Mouse (Mus musculus): ENCODE measurements around the gene Mgat5. TPM values are rescaled to one million over a fixed set of nuclear protein-coding genes. Genes with fewer than 3 reads are reported as not detected.

Mgat5 gene
- polyA plus RNA-seq, 1 experiment = not detected

DNA sequence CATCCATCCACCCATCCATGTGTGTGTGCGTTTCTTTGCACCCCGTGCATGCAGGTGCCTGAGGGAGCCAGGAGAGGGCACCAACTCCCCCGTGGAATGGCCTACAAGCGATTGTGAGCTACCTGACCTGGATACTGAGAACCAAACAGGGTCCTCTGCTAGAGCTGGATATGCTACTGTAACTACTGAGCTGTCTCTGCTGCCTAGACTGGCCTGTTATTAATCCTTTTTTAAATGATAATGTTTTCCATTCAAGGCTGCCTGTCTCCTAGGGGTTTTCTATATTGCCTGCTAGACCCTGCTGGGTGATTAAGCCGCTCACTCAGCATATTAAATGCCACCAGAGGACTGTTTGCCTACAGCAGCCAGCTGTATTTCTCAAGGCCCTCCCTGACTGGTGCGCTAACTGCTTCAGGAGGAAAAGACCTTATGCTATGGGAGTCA lies 34.1 kb downstream of the Mgat5 start:
- no peak for TF ChIP-seq GATA1 (IDR thresholded peaks at IDR 0.05; ENCODE audit: low read length)

DNA sequence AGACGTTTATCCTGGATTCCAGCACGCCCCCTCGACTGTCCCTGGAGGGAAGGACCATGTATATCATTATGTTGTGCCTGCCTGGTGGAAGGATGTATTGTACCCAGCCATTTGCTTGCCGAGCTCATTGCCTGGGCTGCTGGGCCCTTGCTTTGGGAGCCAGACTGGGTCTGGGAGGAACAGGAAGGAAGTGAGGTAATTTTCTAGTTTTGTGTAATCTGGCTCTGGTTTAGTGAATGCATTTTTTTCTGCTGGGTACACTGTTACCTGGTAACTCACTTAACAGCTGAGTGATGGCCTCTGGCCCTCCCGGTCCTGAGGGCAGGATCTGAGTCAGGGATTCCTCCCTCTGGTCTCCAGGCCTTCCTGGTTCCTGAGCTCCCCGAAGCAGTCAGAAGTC lies 35.1 kb downstream of the Mgat5 start:
- no peak for TF ChIP-seq GATA1 (IDR thresholded peaks at IDR 0.05; ENCODE audit: low read length)

DNA sequence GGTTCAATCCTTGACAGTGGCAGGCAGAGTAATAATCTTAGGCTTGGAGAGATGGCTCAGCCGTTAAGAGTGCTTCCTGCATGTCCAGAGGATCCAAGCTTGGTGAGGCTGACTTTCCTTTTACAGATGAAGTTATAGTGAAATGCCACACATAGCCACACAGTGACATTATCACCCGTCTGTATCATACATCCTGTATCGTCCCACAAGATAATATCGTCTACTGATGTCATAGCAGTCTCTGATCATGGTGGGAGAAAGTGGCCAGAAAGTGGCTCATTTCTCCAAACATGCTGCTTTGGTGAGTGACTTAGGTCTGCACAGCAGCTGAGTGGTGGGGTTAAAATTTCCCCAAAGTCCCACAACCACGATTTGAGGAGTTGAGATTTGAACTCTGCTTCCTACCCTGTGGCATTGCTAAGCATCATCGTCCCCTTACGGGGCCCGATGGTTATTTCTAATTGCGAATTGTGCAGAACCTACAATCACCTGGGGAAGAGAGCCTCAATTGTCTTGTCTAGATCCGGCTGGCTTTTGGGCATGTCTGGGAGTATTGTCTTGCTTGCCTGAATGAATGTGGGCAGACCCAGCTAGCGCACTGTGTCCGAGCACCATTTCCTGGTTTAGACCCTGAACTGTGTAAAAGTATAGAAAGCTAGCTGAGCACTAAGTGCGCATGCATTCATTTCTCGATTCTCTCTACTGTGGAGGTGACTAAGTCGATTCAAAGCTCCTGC lies 37.5 kb downstream of the Mgat5 start:
- TF ChIP-seq GATA1 (IDR thresholded peaks at IDR 0.05; ENCODE audit: low read length) = no peak

DNA sequence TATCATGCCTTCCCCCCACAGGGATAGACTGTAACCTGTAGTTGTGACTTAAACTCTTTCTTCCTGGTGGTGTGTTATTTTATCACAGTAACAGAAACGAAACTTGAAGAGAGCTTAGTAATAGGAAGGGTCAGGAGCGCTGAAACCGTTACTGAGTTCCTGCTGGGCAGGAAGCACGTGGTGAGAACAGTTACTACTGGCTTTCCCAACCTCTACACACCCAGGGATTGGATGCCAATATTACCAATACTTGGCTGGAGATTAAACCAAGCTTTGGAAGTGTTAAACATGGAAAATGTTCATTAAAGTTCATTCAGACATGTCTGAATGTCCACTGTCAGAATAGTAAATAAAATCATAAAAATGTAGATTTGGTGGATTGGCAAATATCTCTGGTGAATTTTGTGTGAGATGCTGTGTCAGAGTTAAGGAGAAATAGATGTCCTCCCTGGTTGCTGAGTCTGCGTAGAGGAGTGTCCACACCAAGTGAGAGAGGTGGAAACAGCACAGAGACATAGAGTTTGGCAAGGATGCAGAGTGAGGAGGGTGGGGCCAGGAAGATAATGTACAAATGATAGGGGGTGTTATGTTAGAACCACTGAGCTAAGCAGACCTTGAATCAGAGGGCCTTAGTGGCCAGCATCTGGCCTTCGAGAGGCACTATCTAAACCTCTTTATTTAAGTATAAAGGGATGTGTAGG lies 38.2 kb downstream of the Mgat5 start:
- TF ChIP-seq GATA1 (IDR thresholded peaks at IDR 0.05; ENCODE audit: low read length) = no peak

DNA sequence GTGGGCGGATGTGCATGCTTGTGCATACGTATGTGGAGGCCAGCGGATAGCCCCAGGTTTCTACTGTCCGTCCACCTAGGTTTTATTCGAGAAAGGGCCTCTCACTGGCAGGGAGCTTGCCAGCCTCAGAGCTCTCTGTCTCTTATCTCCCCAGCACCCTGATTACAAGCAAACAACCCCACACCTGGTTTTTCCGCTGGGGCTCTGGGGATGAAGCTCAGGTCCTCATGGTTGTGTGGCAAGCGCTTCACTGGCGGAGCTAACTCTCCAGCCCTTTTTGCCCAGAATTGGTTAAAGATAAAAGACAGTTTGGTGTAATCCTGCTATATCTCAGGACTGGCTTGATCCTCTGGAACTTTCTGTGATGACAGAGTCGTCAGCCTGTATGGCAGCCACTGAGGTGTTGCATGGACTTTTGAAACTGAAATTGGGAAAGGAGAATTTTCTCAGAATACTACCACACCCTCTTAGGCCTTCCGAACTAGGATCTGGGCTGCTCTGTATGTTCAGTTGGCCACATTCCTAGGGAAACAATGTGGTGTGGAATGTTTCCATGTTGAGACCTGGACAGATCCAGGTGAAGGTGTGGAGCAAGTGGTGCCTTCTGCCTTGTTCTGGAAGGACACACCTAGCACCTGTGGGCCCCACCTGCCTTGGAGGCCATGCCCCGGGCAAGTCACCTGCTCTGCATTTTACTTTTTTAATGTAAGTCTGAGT lies 39.4 kb downstream of the Mgat5 start:
- no peak for TF ChIP-seq GATA1 (IDR thresholded peaks at IDR 0.05; ENCODE audit: low read length)

DNA sequence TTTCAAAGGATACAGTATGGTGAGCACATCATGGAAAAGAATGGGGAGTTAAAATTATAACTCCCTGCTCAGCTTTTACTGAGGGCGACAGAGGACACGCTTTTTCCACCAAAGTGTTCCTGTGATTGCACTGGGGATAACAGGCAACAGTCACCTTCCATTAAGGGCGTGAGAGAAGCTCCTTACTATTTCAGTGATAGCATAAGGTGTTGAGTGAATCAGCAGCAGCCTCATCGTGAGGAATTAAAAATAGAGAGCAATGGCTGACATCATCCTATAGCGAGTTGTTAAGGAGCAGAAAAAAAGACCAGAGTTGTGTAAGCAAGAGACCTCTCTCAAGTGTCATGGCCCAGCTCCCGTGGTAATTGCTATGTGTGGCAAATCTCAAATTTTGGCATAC lies 41.3 kb downstream of the Mgat5 start:
- TF ChIP-seq GATA1 (IDR thresholded peaks at IDR 0.05; ENCODE audit: low read length) = no peak

DNA sequence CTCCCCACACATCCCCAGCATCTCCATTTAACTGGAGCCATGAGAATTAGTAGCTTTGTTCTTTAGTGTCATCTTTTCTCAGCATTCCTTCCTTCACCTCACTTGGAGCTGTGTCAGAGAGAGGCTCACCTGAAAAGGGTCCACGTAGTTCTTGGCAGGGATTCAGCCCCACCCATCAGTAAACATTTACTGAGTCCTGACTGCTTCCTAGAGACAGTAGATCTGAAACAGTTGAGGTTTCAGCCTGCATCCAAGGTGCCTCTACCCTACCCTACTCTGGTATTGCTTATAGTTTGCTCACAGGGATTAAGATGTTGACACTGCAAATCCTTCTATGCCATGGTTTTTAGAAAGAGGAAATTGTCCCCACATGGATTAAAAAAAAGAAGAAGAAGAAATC lies 43.6 kb downstream of the Mgat5 start:
- TF ChIP-seq GATA1 (IDR thresholded peaks at IDR 0.05; ENCODE audit: low read length) = no peak

DNA sequence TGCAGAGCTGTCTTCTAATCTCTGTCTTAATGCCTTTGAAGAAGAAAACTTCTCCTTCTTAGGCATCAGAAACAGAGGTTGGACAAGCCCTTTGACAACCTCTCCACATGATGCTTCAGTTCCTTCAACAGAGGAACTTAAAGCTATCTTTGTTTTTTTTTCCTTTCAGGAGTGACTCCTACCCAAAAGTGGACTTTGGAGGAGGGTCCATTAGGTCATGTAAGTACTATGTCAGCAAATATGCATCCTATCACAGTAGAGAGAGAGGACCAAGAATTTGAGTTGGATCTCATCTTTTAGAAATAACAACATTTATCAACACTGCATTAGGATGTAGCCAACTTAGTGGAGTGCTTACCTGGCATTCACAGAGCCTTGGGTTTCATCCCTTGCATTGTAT lies 44.8 kb downstream of the Mgat5 start:
- no peak for TF ChIP-seq GATA1 (IDR thresholded peaks at IDR 0.05; ENCODE audit: low read length)

DNA sequence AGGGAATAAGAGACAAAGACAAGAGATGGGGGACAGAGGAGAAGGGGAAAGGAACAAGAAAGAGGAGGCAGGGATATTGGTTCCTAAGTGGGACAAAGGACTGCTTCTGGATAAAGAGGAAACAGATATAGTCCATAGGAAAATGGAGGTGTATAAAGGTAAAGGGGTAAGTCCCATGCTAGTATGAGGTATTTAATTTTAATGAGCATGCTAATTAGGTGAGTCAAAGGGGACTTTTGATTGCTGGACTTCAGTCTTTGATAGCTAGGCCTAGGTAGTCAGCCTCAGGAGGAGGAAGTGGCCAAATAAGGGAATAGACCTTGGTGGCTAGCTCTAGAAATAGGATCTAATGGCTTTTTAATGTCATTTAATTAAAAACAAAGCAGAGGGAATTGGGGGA lies 45.5 kb downstream of the Mgat5 start:
- no peak for TF ChIP-seq GATA1 (IDR thresholded peaks at IDR 0.05; ENCODE audit: low read length)

DNA sequence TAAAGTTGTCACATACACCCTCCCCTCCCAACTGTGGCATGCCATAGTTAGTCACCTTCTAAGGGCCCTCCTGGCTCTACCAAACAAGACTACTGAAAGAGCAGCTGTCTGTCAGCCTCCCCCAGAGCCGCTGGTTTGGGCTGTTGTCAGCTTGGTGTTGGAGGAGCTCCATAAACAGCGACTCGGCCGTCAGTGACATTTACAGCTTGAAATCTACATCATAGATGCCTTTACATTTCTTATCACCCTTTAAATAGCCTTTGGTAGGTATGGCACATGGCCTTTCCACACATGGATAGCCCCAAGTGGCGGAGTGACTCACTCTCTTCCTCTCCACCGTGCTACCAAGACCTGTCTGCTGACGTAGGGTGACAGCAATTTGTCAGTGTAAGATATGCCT lies 46.9 kb downstream of the Mgat5 start:
- TF ChIP-seq GATA1 (IDR thresholded peaks at IDR 0.05; ENCODE audit: low read length) = no peak

DNA sequence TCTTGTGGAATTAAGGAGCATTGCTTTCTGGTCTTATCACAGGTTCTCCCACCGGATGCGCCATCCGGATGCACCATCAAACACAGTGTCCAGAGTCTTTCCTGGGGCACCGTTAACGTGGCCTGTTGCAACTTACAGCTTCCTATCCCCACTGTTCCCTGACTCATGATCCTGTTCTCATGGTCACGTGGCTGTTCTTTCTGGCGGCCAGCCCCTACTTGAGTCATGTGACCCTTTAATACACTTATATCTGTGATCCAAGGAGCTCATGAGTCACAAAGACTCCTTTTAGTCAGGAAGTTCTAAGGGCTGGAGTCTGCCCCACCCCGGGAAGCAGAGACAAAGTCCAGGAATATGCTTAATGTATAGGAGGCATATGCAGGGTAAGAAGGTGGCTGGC lies 52.2 kb downstream of the Mgat5 start:
- no peak for TF ChIP-seq GATA1 (IDR thresholded peaks at IDR 0.05; ENCODE audit: low read length)

DNA sequence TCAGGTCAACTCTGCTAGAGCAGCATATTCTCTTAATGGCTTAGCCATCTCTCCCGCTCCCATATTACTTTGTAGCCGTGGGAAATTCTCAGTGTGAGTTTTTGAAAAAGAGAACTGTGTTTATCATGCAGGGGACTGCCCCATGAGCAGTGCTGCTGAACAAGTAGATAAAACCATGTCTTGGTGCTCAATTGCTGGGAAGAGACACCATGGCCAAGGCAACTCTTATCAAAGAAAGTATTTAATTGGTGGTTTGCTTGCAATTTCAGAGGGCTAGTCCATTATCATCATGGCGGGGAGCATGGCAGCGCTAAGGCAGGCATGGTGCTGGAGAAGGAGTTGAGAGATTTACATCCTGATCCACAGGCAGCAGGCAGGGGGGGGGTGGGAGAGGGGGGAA lies 54.9 kb downstream of the Mgat5 start:
- no peak for TF ChIP-seq GATA1 (IDR thresholded peaks at IDR 0.05; ENCODE audit: low read length)

DNA sequence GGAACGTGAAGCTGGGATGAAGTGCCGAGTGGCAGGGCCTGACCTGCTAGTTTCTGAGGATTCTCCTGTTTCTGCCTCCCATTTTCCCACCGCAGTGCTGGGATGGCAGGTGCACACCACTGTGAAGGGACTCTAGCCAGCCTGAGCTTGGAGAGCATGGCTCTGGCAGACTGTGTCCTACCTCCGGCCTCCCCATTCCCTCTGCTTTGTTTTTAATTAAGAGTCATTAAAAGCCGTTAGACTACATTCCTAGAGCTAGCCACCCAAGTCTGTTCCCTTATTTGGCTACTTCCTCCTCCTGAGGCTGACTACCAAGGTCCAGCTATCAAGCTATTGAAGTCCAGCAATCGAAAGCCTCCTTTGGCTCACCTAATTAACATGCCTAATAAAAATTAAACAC lies 56.2 kb downstream of the Mgat5 start:
- TF ChIP-seq GATA1 (IDR thresholded peaks at IDR 0.05; ENCODE audit: low read length) = no peak

DNA sequence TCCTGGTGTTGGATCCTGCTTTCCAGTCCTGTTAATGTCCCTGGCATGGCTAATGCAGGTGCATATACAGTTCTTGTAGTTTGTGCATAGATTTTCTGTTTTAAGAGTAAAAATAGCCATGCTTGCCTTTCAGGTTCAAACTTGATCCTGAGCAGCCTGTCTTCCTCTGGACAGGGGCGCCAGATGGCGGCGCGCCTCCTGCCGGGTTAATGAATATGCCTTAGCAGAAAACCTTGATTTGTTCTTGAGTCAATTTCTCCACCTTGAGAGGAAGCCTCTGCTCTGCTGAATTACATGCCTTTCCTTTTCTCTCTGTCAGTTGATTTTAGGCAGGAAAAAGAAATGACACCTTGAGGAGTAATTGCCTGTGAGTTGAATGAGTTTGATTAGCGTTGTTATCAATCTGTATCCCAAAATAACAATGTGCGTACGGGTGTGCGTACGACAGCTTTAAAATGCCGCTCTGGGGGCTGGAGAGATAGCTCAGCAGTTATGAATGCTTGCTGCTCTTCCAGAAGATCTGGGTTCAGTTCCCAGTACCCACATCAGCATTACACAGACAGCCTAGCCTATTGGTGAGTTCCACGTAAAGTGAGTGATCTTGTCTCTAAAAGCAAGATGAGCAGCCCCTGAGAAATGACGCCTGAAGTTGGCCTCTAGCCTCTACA lies 57.5 kb downstream of the Mgat5 start:
- no peak for TF ChIP-seq GATA1 (IDR thresholded peaks at IDR 0.05; ENCODE audit: low read length)

DNA sequence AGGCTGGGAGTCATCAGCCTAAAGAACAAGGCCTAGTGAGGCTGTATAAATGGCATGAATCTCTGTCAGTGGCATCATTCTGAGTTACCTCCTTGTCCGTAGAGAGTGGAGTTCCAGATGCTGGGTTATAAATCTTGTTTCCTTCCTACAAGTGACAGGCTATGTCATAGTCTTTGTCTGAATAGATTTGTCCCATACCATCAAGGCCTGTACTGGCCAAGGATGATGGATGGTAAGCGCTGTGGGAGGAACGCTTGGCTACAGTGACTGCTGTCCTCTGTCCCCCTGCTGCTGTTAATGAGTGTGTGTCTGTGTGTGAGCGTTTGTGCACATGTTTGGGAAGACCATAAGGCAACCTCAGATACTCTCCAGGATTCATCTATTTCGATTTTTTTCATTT lies 63.2 kb downstream of the Mgat5 start:
- no peak for TF ChIP-seq GATA1 (IDR thresholded peaks at IDR 0.05; ENCODE audit: low read length)

DNA sequence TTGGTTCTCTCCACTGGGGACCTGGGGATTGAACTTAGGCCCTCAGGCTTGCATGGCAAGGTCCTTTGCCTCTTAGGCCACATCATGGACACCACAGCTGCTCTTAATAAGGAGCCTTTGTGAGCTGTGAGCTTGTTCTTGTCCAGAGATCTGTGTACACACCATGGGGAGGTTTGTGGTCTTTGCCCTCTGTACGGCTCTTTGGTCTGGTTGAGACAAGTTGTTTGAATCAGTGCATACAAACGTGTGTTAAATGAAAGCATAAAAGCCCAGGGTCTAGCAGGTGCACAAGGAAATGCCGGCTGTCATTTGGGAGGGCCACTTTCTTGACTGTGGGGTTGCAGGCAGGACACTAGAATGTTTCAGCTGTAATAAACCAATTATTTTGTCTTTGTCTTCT lies 64.5 kb downstream of the Mgat5 start:
- no peak for TF ChIP-seq GATA1 (IDR thresholded peaks at IDR 0.05; ENCODE audit: low read length)

Measured in G1E-ER4 (cell line).